Mouse (Mus musculus) regulatory T cell (primary cell): ENCODE results near the gene Kdf1.

Source experiments
- in situ Hi-C: fragments of 300-600 bp; cut with MboI, MseI; formaldehyde crosslinking; loops from one replicate; pipeline ENCODE4 v1.15.1; 2025; ENCODE audit warnings: high pct_unique_total_duplicates

Kdf1 gene

GRCm38 (mm10) chr4:133496738-133497445, 21.9 kb upstream of the Kdf1 start:
- in situ Hi-C loops: no loop called here

DNA sequence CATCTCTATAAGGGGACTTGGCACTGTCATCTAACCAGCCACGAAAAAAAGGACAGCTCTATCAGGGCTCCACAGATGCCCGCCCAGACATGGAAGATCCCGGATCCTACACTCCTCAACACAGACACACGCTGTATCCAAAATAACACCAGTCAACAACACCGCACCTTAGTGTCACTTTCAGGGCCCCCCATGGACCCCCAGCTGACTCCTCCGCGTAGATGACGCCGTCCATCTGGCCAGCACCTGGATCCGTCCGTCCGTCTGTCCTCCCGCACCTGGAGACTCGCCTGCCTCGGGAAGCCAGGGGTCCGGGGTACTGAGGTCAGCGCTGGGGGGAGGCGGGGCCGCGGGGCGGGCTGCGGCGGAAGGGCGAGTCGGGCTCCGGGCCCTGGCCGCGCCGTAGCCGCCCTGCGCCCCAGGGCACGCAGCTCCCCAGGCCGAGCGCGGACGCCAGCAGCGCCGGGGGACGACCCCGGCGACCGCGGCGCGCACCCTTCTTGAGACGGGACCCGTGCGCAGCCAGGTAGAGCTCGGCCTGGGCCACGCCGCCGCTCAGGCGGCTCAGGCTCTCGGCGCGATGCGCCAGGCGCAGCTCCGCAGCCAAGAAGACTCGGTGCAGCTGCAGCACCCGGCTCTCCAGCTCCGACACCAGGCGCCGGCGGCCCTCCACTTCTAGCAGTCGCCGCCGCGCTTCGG, 21.2 kb upstream of the Kdf1 start:
- in situ Hi-C loops: no loop called here

DNA sequence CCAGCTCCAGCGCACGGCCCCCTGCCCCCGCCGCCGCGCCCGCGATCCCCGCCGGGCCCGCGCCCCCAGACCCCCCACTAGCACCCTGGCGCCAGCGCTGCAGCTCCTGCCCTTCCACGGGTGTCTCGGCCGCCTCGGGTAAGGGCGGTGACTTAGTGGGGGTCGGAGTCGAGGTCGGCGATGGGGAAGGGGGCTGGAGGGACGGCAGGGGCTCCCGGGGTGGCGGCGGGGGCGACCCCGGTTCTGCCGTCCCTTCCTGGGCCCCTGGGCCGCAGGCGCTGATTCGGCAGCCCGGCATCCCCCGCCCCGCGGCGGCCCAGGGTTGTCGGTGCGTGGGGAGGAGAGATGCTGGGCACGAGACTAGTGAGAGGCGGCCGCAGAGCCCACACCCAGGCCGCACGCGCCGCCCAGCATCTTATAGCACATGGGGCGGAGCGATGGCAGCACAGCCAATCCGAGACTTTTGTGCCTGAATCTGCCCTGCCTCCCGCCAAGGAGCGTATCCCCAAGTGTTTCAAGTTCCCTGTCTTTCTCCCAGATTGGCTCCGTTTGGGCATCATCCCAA, 20.5 kb upstream of the Kdf1 start, which contains the start of gene Trnp1:
TSS of gene Trnp1 (minus strand) at position 391 of the 565 bp plus-strand sequence.
- in situ Hi-C loops: no loop called here

GRCm38 (mm10) chr4:133501514-133501913, 17.2 kb upstream of the Kdf1 start:
- in situ Hi-C loops: no loop called here

GRCm38 (mm10) chr4:133504300-133504699, 14.5 kb upstream of the Kdf1 start:
- in situ Hi-C loops: no loop called here

GRCm38 (mm10) chr4:133504755-133505485, 13.8 kb upstream of the Kdf1 start:
- in situ Hi-C loops: loop anchor here (5.0 kb wide), 1 partner anchor 78 kb away; no protein-coding TSS in a partner anchor

- in situ Hi-C loops: loop anchor here (5.0 kb wide), 1 partner anchor 79 kb away; no protein-coding TSS in a partner anchor
Measured at GRCm38 (mm10) chr4:133506573-133506972, 12.2 kb upstream of the Kdf1 start.

GRCm38 (mm10) chr4:133508990-133509389, 9.8 kb upstream of the Kdf1 start:
- in situ Hi-C loops: loop anchor here (5.0 kb wide), 1 partner anchor 82 kb away; no protein-coding TSS in a partner anchor

DNA sequence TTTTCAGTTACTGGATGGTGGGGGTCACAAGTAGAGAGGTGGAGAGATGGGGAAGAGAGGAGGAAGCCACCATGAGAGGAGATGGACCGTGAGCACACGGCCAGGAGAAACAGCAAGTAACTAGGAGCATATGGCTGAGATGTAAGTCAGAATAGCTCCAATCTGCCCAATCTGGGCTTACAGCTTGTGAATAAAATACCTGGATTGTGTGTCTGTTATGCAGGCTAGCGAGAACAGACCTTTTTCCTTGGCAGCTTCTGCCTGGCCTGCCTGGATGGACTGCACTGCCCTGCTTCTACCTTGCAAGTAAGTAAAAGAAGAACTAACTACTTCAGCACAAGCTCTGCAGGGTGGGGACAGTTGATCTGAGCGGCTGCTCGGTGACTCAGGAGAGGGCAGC, 7.7 kb upstream of the Kdf1 start:
- in situ Hi-C loops: loop anchor here (5.0 kb wide), 1 partner anchor 39 kb away; no protein-coding TSS in a partner anchor

GRCm38 (mm10) chr4:133512511-133512910, 6.3 kb upstream of the Kdf1 start:
- in situ Hi-C loops: loop anchor here (5.0 kb wide), 1 partner anchor 40 kb away; no protein-coding TSS in a partner anchor

DNA sequence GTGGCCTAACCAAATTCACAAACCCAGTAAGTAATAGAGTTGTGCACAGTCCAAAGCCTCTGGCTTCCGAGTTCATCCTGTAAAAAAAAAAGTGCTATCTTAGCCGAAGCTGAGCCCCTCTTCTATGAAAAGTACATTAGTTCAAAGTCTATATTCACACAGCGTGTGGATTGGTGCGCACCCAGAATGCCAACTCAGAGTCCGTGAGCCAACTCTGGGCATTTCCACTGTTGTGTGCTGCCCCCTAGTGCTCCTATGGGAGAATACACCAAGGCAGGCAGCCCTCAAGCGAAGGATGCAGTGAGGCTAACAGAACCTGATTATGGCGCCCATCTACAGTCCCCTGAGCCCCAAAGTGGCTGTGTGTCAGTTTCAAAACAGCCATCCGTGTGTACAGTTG, 5.8 kb upstream of the Kdf1 start:
- in situ Hi-C loops: loop anchor here (5.0 kb wide), 1 partner anchor 41 kb away; no protein-coding TSS in a partner anchor

- in situ Hi-C loops: no loop called here
Measured at GRCm38 (mm10) chr4:133519369-133519665, 554 bp downstream of the Kdf1 start.

DNA sequence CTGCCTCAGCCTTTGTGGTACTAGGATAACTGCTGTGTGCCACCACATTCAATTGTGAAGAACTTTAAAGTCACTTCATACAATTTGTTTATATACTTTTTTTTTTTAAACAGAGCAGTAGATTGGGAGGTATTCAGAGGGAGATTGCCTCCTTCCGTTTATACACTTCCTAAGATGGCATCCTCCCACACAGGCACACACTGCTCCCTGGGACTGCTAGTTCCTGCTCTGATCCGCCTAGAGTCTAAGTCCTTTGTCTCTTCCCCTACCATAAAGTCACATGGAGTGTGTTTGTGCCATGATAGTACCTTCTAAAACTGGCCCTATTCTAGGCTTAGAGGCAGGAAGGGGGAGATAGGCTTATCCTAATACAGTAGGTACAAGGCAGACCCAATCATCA, 2.7 kb downstream of the Kdf1 start:
- in situ Hi-C loops: no loop called here

DNA sequence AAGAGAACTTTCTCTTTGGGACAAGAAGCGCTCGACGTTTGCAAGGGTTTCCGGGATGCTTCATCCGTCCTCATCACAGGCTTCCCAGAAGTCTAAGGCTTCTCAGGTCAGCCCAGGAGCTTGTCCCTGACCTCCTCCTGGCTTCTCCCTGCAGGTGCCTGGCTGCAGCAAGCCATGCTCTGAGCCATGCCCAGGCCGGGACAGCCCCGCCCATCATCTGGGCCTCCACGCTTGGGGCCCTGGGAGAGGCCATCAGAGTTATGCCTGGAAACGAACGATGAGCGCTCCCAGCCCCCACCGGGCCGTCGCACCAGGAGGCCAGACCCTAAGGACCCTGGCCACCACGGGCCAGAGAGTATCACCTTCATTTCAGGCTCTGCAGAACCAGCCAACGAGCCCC, 9.0 kb downstream of the Kdf1 start:
- in situ Hi-C loops: no loop called here

GRCm38 (mm10) chr4:133532777-133533176, 14.0 kb downstream of the Kdf1 start:
- in situ Hi-C loops: no loop called here

DNA sequence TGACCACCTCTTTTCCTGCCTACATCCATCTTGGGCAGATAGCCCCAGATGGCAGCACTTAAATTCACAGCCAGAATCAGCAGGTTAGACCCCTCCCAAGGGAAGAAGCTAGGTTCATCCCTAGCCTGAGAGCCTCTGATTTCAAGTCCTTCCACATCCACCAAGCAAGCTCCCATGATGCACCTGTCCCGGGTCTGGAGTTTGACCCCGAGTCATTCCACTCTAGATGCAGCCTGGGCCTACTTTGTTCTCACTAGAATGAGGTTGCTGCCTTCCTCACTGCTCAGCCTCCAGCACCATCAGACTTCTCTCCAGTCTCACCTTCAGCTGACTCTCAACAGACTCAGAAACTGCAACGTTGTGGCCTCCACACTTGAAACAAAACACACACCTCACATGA, 17.3 kb downstream of the Kdf1 start:
- in situ Hi-C loops: no loop called here

DNA sequence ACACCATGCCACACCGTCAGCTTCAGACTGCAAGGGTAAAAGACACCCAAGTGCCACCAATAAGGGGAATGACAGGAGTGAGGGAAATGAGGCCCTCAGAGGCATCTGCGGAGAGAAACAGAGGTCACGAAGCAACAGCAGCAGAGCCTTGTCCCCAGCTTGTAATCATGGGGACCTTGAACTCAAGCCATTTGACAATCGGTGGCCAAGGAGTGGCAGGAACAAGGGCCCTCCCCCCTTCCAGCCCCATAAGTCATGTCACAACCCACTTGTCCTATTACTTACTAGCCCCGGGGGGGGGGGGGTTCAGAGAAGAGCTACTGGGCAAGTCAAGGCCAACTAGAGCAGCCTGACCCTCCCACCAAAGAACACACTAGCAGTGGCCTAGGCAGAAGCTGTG, 17.9 kb downstream of the Kdf1 start:
- in situ Hi-C loops: no loop called here

DNA sequence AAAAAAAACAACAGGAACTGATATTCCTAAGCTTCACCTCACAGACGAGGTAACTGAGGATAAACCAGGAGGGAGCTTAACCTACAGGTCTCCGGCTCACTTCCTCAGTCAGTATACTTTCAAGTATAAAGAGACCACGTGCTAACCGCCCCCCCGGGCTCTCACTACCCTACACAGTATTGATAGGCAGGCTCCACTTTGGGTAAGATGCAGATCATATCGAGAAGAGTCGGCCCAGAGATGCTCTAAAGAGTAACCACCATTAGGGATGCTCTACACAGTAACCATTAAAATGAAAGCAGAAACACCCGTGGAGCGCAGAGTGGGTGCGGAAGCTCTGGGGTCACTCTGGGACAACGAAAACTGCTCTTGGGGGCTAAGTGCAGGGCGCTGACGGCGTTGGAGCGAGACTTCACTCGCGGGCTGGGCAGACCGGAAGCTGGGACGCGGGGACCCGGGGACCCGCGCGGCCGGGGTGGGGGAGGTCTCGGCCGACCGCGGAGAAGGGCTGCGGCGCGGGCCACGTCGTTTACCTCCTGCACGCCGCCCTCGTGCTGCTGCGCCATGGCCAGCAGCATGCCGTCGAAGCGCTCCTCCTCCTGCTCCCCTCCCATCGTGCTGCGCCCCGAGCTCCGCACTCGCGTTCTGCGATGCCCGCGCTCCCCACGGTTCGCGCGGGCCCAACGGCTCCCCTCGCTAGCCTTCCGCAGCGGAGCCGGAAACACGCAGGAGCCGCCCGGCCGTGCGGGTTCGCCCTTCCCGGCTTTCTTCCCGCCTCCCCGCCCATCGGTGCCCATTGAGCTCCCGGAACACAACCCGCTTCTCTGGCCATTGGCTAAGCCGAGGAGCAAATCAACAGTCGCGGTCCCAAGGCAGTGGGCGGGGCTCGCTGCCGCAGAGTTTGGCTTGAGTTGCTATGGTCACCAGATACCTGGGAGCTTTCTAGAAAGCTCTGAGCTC, 26.8 kb downstream of the Kdf1 start, which contains the start of gene Nudc:
TSS of gene Nudc (minus strand) at position 725 of the 960 bp plus-strand sequence.
- in situ Hi-C loops: no loop called here

GRCm38 (mm10) chr4:133552029-133552428, 33.3 kb downstream of the Kdf1 start:
- in situ Hi-C loops: no loop called here

DNA sequence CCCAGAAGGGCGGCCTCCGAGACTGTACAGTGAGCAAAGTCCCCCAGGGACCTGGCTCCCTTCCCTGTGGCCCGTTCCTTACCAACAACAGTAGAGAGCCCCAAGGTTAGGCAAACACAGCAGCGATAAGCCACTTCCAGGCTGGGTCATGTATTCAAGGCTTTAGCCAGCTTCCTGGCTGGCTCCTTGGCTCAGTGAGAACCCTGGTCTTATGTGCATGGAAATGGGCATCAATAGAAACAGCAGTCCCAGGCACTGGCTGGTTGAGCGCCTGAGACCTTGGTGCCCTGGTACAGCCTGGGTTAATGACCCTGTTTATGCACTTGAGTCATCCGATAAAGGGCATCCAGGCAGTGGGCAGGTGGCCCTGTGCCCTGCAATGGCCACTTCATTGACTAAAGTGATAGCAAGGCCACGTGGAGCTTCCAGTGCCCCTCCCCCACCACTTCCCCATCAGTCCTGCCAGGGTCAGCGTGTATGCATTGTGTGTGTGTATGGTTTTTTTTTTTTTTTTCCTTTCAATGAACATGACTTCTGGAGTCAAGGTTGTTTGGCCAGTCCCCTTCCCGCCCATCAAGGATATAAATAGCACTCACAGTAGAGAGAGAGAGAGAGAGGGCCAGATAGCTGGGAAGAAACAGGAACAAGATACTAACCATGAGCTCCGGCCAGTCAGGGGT, 34.1 kb downstream of the Kdf1 start, which contains the start of gene Nr0b2:
TSS of gene Nr0b2 (plus strand) at position 609 of the 680 bp plus-strand sequence.
- in situ Hi-C loops: no loop called here
